Mouse (Mus musculus): ENCODE measurements around the gene Cpped1.

- TF ChIP-seq CTCF (conservative IDR thresholded peaks at IDR 0.05; ENCODE audit: low read length) (no peak), POU5F1 (IDR thresholded peaks at IDR 0.05; ENCODE audit: borderline replicate concordance, low read length) (no peak), NANOG (IDR thresholded peaks at IDR 0.05; ENCODE audit: borderline replicate concordance, low read length) (no peak)
Measured at GRCm38 (mm10) chr16:11907816-11908215, 1.4 kb downstream of the Cpped1 start.

Measured in E14TG2a.4 (cell line).